Mouse (Mus musculus): ENCODE measurements around the gene Col1a2.

The Col1a2 gene

DNA sequence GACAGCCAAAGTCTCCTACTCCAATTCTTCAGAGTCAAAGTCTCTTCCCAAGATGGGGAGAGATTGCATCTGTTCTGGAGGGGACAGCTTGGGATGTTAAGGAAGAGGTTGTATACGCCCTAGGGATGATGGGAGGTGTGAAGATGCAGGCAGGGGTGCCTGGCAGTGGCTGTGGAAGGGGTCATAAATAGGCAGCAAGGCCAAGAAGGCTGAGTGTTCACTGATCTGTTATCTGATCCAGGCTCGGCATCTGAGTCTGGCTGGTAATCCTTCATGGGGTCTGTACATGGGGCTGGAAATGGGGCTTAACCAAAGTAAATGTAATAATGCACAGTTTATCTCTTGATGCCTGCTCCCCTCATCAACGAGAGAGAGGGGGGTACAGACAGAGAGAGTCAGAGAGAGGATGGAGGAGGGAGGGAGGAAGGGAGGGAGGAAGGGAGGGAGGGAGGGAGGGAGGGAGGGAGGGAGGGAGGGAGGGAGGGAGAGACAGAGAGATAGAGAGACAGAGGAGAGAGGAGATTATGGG lies at the start of gene Col1a2:
Col1a2 (plus strand) TSS at position 212 of the 529 bp plus-strand sequence.
- DNase-seq: no peak

DNA sequence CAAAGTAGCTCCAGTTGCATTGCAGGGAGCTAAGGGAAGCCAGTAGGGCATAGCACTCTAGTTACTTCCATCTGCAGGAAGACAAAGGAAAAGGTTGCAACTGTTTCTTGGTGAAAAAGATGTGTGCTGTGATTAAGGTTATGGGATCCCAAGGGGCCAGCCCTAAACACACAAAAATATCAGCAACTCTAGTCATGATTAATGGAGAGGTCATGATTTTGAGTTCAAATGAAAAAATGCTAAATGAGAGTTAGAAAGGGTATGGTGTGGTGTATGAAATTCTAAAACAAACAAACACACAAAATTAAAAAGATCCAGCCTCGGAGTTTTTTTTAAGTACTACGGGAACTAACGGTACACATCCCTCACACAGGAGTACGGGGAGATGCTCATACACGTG lies 49.1 kb upstream of the Col1a2 start:
- DNase-seq: no peak

DNA sequence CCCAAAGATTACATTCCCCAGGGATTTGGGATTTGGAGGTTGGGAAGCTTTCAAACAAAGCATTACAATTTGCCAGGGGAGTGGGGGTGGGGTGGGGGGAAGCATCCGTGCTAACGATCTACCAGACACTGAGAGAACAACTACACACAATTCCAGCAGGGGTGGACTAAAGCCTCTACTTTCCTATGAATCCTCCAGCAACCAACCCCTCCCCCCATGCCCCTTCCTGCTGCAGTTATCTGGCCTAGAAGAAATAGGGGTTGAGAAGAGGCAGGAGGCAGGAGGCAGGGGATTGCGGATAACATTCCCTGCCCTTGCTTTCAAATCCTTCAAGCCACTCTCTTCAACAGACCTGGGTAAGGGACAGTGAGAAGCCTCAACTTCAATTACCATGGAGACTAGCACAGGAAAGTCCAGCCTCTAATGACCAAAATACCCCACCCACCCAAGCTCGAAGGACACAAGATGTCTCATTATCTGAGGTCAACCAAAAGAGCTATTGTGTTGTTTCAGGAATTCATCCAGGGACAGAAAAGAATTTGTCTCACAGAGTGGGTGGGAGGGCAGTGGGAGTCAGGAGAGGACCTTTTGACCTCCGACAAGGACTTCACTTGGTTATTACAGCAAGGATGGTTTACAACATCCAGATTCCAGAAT lies 48.5 kb upstream of the Col1a2 start:
- DNase-seq: no peak

DNA sequence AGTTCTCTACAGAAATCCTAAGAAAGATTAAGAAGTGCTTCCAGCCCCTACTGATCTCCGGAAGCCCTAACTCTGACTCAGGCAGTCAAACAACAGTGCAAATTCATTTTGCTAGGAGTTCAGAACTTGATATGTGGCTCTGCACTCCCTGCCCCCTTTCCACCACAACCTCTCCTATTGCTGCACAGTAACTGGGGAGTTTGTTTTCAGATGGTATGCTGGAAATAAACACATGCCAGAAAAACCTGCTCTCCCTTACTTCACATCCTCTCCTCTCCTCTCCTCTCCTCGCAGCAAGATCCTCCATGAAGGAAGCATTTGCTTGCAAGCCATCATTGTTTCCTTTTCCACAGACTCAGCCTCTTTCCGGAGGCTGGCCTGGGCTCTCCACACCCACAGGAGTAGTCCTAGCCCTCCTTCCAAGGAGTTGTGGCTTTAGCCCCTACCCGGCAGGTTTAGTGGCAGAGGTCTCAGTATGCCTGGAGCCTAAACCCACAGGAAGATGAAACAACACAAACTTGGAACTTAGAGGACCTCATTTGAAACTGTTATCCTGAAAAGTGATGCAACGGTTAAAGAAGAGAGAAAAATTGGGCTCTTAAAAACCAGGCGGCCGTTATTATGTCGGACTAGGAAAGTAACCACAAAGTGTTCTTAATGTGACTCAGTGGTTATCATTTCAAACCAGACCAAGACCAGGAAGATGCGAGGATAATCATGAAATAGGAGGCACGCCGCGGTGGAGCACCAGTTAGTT lies 47.7 kb upstream of the Col1a2 start:
- DNase-seq: no peak

DNA sequence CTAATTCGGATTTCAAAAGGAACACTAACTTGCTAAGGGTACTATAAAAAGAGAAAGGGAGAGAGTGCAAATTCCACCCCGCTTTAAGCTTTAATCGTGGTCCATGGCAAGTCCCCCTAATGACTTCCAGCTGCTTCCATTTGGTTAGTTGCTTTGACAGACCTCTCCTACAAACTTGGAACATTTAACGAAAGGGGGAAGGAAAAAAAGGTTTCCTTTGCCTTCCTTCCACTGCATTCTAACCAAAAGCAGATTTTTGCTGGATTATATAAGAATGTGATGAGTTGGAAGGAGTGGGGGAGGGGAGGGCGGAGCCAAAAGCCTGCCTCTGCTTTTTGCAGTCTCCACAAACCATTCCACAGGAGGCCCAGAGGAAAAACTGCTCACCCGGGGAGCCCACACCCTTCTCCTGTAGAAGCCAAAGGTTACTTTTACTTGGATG lies 47.0 kb upstream of the Col1a2 start:
- DNase-seq: peak in 1 of 2 experiments; percentile 8

DNA sequence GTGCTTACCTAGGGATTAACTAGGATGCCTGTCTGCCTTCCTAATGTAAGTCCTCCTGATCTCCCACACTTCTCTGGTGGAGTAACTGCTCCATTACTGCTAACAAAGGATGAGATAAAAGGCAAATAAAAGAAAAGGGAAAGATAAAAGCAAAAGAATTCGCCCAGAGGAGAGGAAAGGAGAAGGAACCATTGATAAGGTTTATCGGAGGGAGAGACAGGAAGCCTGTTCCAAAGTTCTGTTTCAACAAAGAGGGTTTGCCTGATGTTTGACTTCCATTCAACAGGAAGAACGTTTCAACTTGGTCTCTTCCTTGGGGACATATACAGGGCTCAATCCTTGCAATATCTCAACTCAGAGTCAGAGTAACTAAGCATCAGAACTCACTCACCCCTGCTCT lies 39.3 kb upstream of the Col1a2 start:
- no peak for DNase-seq

DNA sequence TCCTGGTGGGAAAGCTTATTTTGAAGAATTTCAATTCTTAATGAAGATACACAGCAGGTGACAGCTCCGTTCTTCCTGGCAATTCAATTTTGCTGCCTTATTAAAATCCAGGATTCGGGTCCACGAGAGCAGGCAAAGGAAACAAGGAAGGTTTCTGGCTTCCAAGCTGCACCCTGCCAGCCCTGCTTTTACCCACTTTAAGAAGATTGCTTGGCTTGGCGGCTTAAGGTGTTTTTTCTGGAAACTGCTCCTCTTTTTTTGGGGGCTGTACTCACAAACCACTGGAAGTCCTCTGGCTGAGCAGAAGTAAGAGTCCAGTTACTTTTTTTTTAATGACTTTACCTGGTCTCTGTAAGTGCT lies 21.1 kb upstream of the Col1a2 start:
- no peak for DNase-seq

DNA sequence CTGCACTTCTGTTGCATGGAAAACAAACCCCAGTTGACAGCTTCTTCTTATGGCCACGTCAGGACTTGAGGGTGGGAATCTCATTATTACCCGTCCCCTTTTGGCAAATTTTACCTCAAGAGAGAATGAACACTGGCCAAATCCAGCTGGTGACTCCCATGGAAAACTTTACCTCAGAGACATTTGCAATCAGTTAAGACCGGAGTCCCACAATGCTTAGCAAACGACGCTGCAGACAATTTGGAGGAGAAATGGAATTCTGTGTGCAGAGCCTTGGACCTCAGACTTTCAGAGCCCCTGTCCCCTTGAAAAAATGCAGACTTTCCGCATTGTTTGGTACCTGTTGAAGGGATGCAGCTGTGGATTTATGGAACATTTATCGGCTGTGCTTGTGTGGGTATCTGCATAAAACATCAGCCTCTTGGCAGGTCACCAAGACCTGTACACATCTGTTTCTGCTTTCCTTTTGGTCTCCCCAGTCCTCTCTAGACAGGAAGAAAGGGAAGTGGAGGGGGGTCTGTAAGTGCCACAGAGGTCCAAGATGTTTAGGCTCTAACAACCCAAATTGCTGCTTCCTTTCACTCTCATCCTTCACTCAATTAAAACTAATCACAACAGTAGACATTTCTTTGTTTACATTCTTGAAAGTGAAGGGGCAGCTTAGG lies 20.5 kb upstream of the Col1a2 start:
- no peak for DNase-seq

DNA sequence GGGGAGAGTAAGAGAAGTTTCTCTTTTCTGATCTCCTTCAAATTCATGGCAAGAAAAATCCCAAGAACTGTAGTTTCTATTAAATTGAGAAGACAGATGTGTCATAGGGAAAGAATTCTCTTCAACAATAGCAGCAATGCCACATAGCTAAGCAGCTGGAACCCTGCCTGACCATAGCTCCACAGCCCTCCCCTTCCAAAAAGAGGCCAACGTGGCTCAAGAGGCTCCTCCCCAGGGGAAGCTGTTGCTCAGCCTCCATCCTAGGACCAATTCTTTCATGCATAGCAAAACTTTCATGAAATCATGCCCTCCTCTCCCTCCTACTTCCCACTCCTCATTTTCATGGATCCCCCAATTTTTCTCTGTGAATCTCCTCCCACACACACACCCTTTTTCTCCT lies 16.3 kb upstream of the Col1a2 start:
- DNase-seq: no peak

DNA sequence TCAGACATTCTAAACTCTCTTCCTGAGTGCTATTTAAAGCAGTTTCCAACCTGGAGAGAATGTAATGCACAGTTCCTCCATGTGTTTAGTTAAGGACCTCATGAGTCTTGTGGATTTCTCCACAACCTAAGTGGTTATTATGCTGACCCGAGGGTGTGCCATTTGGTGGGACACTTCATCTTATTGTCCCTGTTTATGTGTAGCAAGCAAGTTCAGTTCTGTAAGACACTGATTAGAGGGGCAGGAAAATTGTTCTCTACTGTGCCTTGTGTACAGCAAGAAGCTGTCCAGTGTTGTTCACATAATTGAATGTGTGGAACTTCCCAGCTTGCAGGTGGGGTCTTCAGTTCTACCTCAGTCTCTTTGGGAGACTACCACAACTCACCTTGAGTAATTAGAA lies 15.6 kb upstream of the Col1a2 start:
- no peak for DNase-seq

DNA sequence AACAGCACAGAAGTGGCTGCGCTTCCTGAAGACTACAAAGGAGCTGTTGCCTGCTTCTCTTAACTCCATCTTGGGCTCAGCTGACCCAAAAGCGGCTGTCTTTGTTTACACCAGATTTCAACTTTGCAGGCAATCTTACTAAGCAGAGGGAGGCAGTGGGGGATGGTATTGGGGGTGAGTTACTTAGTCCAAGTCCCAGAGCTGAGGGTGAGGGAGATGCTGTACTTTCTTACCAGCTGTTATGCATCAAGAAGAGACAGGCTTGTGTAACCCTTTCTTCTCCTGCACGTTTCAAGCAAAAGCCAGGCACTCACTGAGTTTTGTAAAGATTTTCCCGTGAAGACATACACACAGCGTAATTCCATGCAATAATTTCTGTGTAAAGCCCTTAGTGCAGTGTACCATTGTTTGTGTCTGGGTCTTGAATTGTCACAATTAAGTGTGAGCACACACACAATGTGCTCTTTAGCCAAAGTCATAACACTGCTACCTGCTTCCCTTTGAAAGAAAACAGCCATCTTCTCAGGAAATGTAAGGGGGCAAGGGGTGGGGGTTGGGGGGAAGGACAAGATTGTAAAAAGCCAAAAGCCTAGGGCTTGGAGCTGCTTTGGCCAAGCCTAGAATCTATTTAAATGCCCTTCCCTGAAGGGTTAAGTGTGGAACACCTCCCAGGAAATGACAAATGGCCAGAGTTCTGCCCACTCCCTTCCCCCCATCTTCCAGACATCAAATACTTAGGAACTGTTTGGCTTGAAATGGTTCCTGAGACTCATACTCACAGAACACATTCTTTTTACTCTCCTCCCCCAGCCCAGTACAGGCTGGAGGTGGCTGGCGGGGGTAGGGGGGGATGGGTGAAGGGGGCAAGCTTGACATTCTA lies 15.0 kb upstream of the Col1a2 start:
- no peak for DNase-seq

DNA sequence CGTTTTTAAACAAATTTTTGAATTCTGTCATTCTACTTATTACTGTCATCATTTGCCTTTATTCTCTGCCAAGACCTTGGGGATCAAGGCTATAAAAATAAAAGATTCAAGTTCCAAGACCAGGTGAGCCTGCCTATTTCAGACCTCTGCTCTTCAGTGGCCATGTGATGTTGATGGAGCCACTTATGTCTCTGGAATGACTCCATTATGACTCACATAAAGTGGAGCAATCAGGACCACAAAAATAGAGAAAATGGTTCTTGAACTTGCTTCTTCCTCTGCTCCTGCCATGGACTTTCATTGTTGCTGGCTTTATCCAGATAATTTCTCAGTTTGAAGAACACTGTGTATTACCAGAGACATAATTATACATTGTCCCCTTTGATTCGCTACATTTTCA lies 10.9 kb upstream of the Col1a2 start:
- no peak for DNase-seq

DNA sequence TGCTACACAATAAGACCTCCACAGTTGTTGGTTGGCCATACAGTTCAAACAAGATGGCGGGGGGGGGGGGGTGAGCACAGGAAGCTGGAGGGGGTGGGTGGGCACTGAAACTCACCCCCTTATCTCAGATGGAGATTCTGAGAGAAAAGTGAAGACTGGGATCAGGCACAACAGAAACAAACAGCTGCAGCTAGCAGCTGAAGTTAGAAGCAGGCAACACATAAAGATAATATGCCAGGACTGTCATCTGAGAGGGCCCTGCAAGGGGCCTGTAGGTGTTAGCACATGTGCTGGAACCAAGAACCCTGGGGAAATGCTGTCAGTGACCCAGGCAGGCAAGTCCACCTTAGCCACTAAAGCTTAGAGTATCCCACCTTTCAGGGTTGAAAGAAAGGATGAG lies 8.2 kb upstream of the Col1a2 start:
- DNase-seq: no peak

DNA sequence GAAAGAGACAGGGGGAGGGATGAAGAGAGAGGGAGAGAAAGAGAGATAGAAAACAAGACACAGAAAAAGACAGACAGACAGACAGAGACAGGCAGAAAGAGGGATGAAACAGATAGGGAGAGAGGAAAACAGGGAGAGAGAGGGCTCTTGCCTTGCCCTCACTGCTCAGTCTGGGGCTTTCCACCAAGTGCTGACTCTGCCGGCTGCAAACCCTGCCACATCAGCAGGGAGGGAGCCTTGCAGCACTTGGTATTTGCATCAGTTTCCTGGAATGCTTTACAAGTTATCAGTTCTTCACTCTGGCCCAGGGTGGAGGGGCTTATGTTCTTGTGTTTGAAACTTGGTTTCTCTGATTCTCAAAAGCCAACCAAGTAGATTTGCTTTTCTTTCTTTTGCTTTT lies 1.5 kb upstream of the Col1a2 start:
- no peak for DNase-seq

DNA sequence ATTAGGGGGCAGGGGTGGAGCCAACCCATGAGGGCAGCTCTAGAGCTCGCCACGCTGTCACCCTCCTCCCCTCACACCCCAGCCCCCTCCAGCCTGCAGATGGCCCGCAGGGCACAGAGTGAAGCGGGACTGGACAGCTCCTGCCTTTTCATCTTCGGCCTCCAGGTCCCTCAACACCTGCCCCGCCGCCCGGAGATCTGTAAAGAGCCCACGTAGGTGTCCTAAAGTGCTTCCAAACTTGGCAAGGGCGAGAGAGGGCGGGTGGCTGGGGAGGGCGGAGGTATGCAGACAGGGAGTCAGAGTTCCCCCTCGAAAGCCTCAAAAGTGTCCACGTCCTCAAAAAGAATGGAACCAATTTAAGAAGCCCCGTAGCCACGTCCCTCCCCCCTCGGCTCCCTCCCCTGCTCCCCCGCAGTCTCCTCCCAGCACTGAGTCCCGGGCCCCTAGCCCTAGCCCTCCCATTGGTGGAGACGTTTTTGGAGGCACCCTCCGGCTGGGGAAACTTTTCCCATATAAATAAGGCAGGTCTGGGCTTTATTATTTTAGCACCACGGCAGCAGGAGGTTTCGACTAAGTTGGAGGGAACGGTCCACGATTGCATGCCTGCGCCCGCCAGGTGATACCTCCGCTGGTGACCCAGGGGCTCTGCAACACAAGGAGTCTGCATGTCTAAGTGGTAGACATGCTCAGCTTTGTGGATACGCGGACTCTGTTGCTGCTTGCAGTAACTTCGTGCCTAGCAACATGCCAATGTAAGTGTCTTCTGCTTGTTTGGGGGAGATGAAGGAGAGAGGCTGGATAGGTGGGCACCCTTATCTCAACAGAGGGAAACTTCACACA lies 764 bp downstream of the Col1a2 start:
- peak; percentile 9 to 24 for DNase-seq

DNA sequence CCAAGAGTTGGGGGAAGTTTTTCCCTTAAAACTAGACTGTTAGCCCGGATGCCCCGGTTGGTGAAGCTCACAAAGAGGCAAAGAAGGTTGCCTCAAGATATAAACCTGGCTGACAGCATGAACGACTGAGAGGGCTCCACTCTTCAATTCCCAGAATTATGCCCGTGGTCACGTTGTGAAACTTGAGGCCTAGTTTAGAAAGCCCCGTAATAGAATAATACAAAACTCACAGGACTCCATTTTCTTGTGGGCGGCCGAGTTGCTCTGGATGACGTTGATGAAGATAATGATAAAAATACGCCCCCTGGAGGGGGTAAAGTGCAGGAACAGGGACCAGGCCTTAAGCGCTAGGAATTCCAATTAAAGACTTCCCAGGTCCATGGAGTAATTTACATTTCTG lies 1.5 kb downstream of the Col1a2 start:
- no peak for DNase-seq

DNA sequence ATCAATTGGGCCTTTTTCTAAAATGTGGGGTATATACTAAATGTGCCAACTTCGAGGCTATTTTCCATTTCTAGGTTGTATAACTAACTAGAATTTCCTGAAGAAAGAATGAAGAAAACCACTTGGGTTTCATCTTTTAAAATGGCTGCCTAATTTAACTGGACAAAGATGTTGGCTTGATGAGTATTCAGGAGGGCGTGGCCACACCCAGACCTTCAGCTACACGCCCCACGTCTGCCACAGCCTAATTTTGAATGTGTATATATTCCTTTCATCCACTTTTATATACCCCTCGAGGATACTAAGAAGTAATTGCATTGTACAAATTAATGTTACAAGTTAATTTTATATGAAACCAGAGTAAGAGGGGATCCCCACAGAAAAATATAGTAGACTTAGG lies 2.2 kb downstream of the Col1a2 start:
- no peak for DNase-seq

DNA sequence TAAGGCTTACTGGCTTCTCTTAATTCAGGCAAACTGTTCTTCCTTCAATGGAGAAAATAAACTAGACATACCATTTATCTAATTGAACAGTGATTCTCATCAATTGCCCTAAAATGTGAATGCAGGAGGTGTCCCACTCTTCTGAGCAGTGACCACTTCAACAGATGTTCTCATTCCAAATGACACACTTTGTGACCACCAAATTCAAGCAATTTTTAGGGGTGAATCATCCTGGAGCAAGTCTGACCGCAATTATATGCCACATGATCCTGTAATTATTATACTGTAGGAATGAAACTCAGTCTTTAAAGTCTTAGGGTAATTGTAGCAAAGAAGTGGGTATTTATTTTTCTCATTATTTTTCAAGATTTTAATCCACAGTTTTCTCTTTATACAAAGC lies 2.7 kb downstream of the Col1a2 start:
- no peak for DNase-seq

DNA sequence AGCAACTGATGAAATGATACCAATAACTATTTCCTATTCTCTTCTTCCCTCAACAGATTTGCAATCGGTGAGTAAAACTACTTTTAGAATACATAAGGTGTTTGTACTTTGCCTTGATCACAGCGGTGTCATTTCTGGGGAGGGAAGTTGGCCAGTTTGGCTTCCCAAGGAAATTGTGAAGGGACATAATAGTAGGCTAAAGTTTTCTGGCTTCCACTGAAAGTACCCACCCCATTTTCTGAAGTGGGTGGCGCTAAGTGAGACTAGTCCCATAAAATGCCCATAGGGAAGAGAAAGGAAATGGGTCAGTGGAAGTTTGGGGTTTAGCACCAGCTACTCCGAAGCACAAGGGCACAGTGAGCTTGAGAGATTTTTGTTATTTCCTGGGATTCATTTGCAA lies 3.7 kb downstream of the Col1a2 start:
- no peak for DNase-seq

DNA sequence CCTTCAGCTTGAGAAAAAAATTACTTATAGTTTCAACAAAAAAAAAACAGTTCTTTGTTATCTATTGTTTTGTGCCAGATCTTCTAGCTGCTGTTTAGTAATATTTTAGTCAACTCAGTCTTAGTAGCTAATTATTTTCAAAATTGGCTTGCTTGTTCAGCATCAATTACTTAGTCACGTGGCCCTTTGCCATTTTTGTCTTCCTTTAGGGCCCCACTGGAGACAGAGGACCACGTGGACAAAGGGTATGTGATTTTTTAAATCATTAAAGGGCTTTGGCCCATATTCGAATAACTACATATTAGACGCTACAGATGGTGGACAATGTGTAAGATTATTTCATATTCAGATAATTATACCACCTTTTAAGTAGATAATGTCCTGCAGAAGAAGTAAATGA lies 4.8 kb downstream of the Col1a2 start:
- DNase-seq: no peak

DNA sequence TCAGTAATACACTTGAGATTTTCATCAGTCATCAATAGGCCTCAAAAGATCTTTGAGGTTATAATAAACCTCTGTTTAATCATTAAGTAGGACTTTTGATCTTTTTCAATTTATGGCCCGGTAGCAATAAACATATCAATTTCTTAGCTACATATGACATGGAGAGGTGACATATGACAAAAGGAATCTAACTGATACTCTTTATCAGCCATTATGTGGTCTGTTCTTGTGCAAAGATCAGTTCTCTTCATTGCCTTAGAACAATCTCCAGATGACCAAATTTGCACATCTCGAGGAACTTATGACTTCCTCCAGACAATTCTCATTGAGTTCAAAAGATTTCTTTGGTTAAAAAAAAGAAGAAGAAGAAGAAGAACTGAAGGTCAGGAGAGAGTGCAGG lies 10.1 kb downstream of the Col1a2 start:
- no peak for DNase-seq

DNA sequence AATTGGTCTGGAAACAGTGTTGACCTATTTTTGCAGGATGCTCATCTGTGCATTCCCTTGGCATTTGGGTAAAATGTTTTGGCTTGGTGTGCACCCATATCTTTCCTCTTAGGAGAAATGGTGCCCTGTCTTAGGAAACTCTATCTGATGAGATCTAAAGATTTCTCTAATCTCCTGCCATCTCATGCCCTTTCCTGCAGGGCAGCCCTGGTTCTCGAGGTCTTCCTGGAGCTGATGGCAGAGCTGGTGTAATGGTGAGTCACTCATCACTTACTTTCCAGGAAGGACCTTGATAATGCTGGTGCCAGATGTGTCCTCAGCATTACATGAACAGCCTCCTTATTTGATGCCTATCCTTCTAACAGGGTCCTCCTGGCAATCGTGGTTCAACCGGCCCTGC lies 16.4 kb downstream of the Col1a2 start:
- no peak for DNase-seq

Measured in cerebellum, postnatal 25 days (tissue).